Mouse (Mus musculus) ES-E14 (cell line): ENCODE data around the gene Fam129c. TPM values are rescaled to one million over a fixed set of nuclear protein-coding genes. Genes with fewer than 3 reads are reported as not detected.

Experiments
- DNase-seq: peaks from one replicate; pipeline ENCODE4 v3.0.0-alpha.2; 2013; ENCODE audit warnings: low read depth, low spot score
- H3K27ac ChIP-seq: 2 replicates; pipeline ENCODE4 v1.5.1; 2012; ENCODE audit warnings: low read depth, mild to moderate bottlenecking, low read length, moderate library complexity, mixed read lengths; ENCODE audit not compliant: poor library complexity, insufficient read depth, severe bottlenecking
- H3K36me3 ChIP-seq: 2 replicates; pipeline ENCODE4 v1.6.1; 2012; ENCODE audit warnings: mild to moderate bottlenecking, low read length, moderate library complexity, mixed read lengths; ENCODE audit not compliant: control insufficient read depth, poor library complexity, insufficient read depth, severe bottlenecking
- H3K4me1 ChIP-seq, 2 experiments: fragments of 150-350 bp in 1 of 2; sonication (generic) in 1 of 2; 2 replicates each; pipeline ENCODE4 v1.6.1; 2012; ENCODE audit warnings: low read length in 2 of 2, mild to moderate bottlenecking in 1 of 2, mixed read lengths in 1 of 2; ENCODE audit not compliant: control insufficient read depth in 2 of 2, insufficient read depth in 2 of 2, poor library complexity in 1 of 2
- H3K4me3 ChIP-seq, 2 experiments: fragments of 150-350 bp in 1 of 2; sonication (generic) in 1 of 2; 2 replicates each; pipeline ENCODE4 v1.5.1; 2012; ENCODE audit warnings: low read length in 2 of 2, low read depth in 1 of 2, mild to moderate bottlenecking in 1 of 2, mixed read lengths in 1 of 2; ENCODE audit not compliant: insufficient read depth in 1 of 2, poor library complexity in 1 of 2, severe bottlenecking in 1 of 2
- H3K9ac ChIP-seq: 2 replicates; pipeline ENCODE4 v1.6.1; 2012; ENCODE audit warnings: low read depth, mild to moderate bottlenecking, low read length, mixed read lengths; ENCODE audit not compliant: poor library complexity, insufficient read depth, severe bottlenecking
- H3K9me3 ChIP-seq: fragments of 150-350 bp; sonication (generic); 2 replicates; pipeline ENCODE4 v1.6.1; 2012; ENCODE audit warnings: low read depth, mild to moderate bottlenecking, low read length; ENCODE audit not compliant: control insufficient read depth, insufficient read depth
- CHD2 ChIP-seq: IDR thresholded peaks from 2 replicates; pipeline ENCODE4 v1.6.1; 2014; ENCODE audit warnings: mild to moderate bottlenecking, low read depth, low read length, inconsistent platforms
- HCFC1 ChIP-seq: IDR thresholded peaks from 2 replicates; pipeline ENCODE4 v1.6.1; 2012; ENCODE audit warnings: low read length, inconsistent platforms, borderline replicate concordance; ENCODE audit not compliant: insufficient read depth
- MAFK ChIP-seq: IDR thresholded peaks from 2 replicates; pipeline ENCODE4 v1.6.1; 2014; ENCODE audit warnings: mild to moderate bottlenecking, low read depth, low read length, inconsistent platforms; ENCODE audit not compliant: insufficient read depth
- ZC3H11A ChIP-seq: IDR thresholded peaks from 2 replicates; pipeline ENCODE4 v1.6.1; 2012; ENCODE audit warnings: low read depth, mild to moderate bottlenecking, inconsistent platforms, low read length, borderline replicate concordance
- ZNF384 ChIP-seq: IDR thresholded peaks from 2 replicates; pipeline ENCODE4 v1.6.1; 2012; ENCODE audit warnings: low read depth, low read length, inconsistent platforms
- in situ Hi-C, 2 experiments: fragments of 600-800 bp; cut with MboI; formaldehyde crosslinking; loops; one replicate each; pipeline ENCODE4 v1.15.1; 2025; ENCODE audit warnings: low sequenced_read_pairs in 2 of 2, inconsistent platforms in 1 of 2; ENCODE audit not compliant: unreplicated experiment in 2 of 2
- total RNA-seq: library from RNA; depleted of rRNA; stranded (reverse); fragments of 300-350 nt; gene quantifications from 2 replicates; pipeline ENCODE4 v1.2.3, GENCODE M21; 2012

Fam129c gene
- total RNA-seq, 1 experiment, result 9.0 TPM

GRCm38 (mm10) chr8:71601939-71602665 lies 4.7 kb downstream of the Fam129c start:
- Histone ChIP-seq H3K36me3 (peaks cover 5% of the 10 kb centered on the region; the same call in 1 of the 2 replicates), H3K9ac (peak overlapping the region; percentile 57), H3K4me1 (0 out of 4 replicates have a peak, but pooled peaks cover 0 to 3% of the 10 kb centered on the region in 2 experiments), H3K9me3 (no peaks in the 10 kb centered on the region), H3K4me3 (peak overlapping the region; percentile 70 to 73), H3K27ac (no peak overlapping the region; the same call in 1 of the 2 replicates)
- TF ChIP-seq ZNF384 (no peak), CHD2 (no peak), MAFK (no peak), HCFC1 (no peak), ZC3H11A (no peak)
- DNase-seq, result no peak
- in situ Hi-C loops, result no loop called here

DNA sequence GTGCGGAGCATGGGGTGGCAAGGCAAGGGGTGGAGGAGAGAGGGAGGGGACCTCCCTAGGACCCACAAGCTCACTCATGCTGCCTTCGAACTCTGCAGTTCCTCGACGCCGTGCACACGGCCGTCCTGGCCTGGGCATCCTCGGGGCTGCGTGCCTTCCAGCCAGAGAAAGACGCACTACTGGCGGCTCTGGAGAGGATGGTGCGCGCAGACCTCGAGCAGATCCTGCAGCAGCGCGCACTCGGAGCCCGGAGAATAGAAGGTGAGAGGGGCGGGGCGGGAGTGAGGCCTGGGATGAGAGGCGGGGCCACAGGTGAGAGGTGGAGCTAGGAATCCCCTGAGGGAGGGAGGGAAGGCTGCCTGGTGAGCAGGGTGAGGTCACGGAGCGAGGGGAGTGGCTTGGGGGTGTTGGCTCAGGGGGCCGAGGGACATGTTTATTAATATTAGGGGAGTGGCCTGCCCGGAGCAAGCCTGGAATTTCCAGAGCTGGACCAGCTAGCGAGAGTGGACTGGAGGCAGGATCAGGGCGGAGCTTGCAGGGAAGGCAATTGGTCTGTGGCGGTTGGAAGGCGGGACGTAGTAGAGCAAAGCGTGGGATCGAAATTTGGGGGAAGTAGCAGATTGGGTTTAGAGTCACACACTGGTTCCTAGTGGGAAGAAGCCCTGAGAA lies 5.4 kb downstream of the Fam129c start:
- H3K36me3 ChIP-seq, result peaks cover 5% of the 10 kb centered on the region; the same call in 1 of the 2 replicates
- peak; percentile 87 for DNase-seq
- 0 out of 4 replicates have a peak, but pooled peaks cover 0 to 3% of the 10 kb centered on the region in 2 experiments for H3K4me1 ChIP-seq
- H3K9ac ChIP-seq, result peak overlapping the region; percentile 57
- H3K4me3 ChIP-seq, result peak overlapping the region; percentile 70 to 73
- in situ Hi-C loops, result no loop called here
- no peaks in the 10 kb centered on the region for H3K9me3 ChIP-seq
- TF ChIP-seq MAFK (no peak), ZNF384 (no peak), ZC3H11A (no peak)
- no peak overlapping the region for H3K27ac ChIP-seq

GRCm38 (mm10) chr8:71604021-71604420 lies 6.6 kb downstream of the Fam129c start:
- no peak for DNase-seq
- in situ Hi-C loops, result no loop called here
- H3K27ac ChIP-seq, result no peak overlapping the region
- TF ChIP-seq ZC3H11A (no peak), ZNF384 (no peak), CHD2 (no peak), HCFC1 (no peak), MAFK (no peak)
- H3K9me3 ChIP-seq, result no peaks in the 10 kb centered on the region
- H3K4me1 ChIP-seq, result 0 out of 4 replicates have a peak, but pooled peaks cover 0 to 3% of the 10 kb centered on the region in 2 experiments
- H3K4me3 ChIP-seq, result no peak overlapping the region
- H3K9ac ChIP-seq, result no peak overlapping the region
- H3K36me3 ChIP-seq, result peaks cover 5% of the 10 kb centered on the region; the same call in 1 of the 2 replicates

GRCm38 (mm10) chr8:71610822-71611651 lies 13.6 kb downstream of the Fam129c start, which contains the start of gene Colgalt1:
TSS of gene Colgalt1 (plus strand) at chr8:71610998.
- Histone ChIP-seq H3K36me3 (peaks cover 12% of the 10 kb centered on the region; the same call in 1 of the 2 replicates), H3K27ac (no peak within 1 kb of the TSS), H3K4me1 (peaks cover 0 to 8% of the 10 kb centered on the region in 2 experiments; a peak in 1 of 4 replicates), H3K4me3 (peak within 1 kb of the TSS; percentile 87 to 89), H3K9ac (peak within 1 kb of the TSS; percentile 89), H3K9me3 (no peaks in the 10 kb centered on the region)
- peak; percentile 93 for DNase-seq
- in situ Hi-C loops, result no loop called here
- TF ChIP-seq MAFK, result no peak
- TF ChIP-seq CHD2, result no peak
- TF ChIP-seq HCFC1, result no peak
- TF ChIP-seq ZC3H11A, result no peak
- no peak for TF ChIP-seq ZNF384
